11 mouse cellular contexts compared by ENCODE assay signal in genomic region chr9:71582771-71583170, GRCm38 (mm10). TPM values are rescaled to one million over a fixed set of nuclear protein-coding genes. Genes with fewer than 3 reads are reported as not detected.
"Had no signal": no experiment of that assay in that cellular context is flagged by ENCODE, and none has a peak within 500 bp of the region (broad histone marks: within the 10 kb centered on the region; RNA-seq: fewer than 3 reads in every experiment).

No protein-coding gene starts in this region.

- H3K36me3 ChIP-seq: limb, embryonic 13.5 days; midbrain, embryonic 13.5 days; neural tube, embryonic 15.5 days had no signal

- H3K27ac ChIP-seq: limb, embryonic 13.5 days; liver, embryonic 14.5 days; midbrain, embryonic 13.5 days; neural tube, embryonic 15.5 days had no signal

- H3K27me3 ChIP-seq: limb, embryonic 13.5 days; midbrain, embryonic 13.5 days; neural tube, embryonic 15.5 days had no signal

- H3K4me2 ChIP-seq: limb, embryonic 13.5 days; midbrain, embryonic 13.5 days; neural tube, embryonic 15.5 days had no signal

- H3K4me3 ChIP-seq: limb, embryonic 13.5 days; midbrain, embryonic 13.5 days; myocyte; neural tube, embryonic 15.5 days had no signal

- ATAC-seq: midbrain, embryonic 13.5 days had no signal

- H3K9ac ChIP-seq: limb, embryonic 13.5 days; liver, embryonic 14.5 days; midbrain, embryonic 13.5 days; neural tube, embryonic 15.5 days had no signal

- H3K9me3 ChIP-seq: midbrain, embryonic 13.5 days; neural tube, embryonic 15.5 days had no signal

- DNase-seq: left cerebral cortex, postnatal 4 days; lung, adult 18-20 months; right cerebral cortex, adult 18-20 months; right cerebral cortex, postnatal 25 days; thymus, postnatal 36 days had no signal

- H3K4me1 ChIP-seq: midbrain, embryonic 13.5 days; neural tube, embryonic 15.5 days had no signal

RNA-seq across cellular contexts. Expression of gene Myzap, which starts 9.4 kb away (rescaled TPM):
- total RNA-seq: megakaryocyte-erythroid progenitor cell, adult 5-6 weeks had no signal
